Mouse (Mus musculus): ENCODE results near the gene Cdyl.

GRCm38 (mm10) chr13:35773763-35774162 is 114.1 kb downstream of the Cdyl start:
- TF ChIP-seq CTCF (IDR thresholded peaks at IDR 0.05; ENCODE audit: insufficient read depth, low read length) (peak; percentile 47; the same call in 1 of the 2 replicates), POLR2A (IDR thresholded peaks at IDR 0.05; ENCODE audit: borderline replicate concordance, extremely low read depth, low read depth, low read length) (no peak)

All from lung, adult 2 months (tissue).